Mouse (Mus musculus) thymus, adult 2 months (tissue): Measurements from ENCODE around the gene Hoxd10.

Experiments
- CTCF ChIP-seq: fragments of 200-500 bp; IDR thresholded peaks from 2 replicates; pipeline ENCODE4 v1.5.1; 2012; ENCODE audit warnings: mild to moderate bottlenecking, control low read depth, low read length, moderate library complexity, borderline replicate concordance; ENCODE audit not compliant: control insufficient read depth, poor library complexity, insufficient read depth; ENCODE audit errors: extremely low read depth
- POLR2A ChIP-seq: fragments of 200-500 bp; IDR thresholded peaks from 2 replicates; pipeline ENCODE4 v1.6.1; 2012; ENCODE audit warnings: mild to moderate bottlenecking, low read length, control low read depth, moderate library complexity; ENCODE audit not compliant: control insufficient read depth, poor library complexity, insufficient read depth; ENCODE audit errors: extremely low read depth

GRCm38 (mm10) chr2:74692808-74693431 lies 1.2 kb downstream of the Hoxd10 start:
- no peak for TF ChIP-seq CTCF
- TF ChIP-seq POLR2A: no peak
